Mouse (Mus musculus): Measurements from ENCODE around the gene Lamtor4.
"Not testable (repeated sequence)": the region's sequence is repeated elsewhere in the genome, so short reads cannot be mapped to it uniquely, and the experiment has no call there.

DNA sequence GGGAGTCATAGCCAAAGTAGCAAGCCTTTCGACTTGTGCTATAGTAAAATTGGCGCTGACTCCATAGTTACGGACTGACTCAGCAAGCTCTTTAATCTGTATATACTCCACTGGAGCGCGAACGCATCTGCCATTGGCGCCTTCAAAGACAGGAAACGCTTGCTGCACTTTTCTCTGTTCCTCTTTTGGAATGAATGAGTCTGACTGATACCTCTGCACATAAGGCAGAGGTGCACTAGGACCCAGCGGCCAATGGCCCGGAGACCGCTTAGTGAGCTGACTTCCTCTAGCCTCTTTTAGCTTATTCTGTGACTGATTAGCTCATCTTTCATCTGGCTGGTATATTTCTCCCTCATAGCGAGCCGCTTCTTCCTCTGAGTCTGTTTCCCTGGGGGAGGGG is 38.6 kb upstream of the Lamtor4 start:
- not testable (repeated sequence) for TF ChIP-seq CTCF (IDR thresholded peaks at IDR 0.05; ENCODE audit: extremely low read depth, insufficient read length, insufficient replicate concordance, low read depth, low read length); POLR2A (IDR thresholded peaks at IDR 0.05; ENCODE audit: low read depth, low read length)
